Mouse (Mus musculus) left cerebral cortex, adult 8-10 months (tissue): ENCODE data around the gene Aida. TPM values are rescaled to one million over a fixed set of nuclear protein-coding genes. Genes with fewer than 3 reads are reported as not detected.

Source experiments
- total RNA-seq, 4 experiments: library from RNA; stranded (reverse); gene quantifications; 2 replicates each; pipeline ENCODE4 v1.2.4; 2022

The Aida gene
- total RNA-seq, 4 experiments from 2014 or later = 53.4 to 57.2 (median 55.8) TPM

Other genes with a start within 250 kb of the Aida start
- 1 to 10 TPM; 6.9 to 8.5 (median 7.4) TPM for gene Disp1, start 75.1 kb upstream of the Aida start, total RNA-seq
- gene Brox, start 679 bp downstream of the Aida start, total RNA-seq = 10 to 100 TPM; 54.5 to 60.1 (median 57.4) TPM
- gene Mia3, start 73.0 kb downstream of the Aida start, total RNA-seq = 100 to 1,000 TPM; 208 to 241 (median 233) TPM
- gene Taf1a, start 92.4 kb downstream of the Aida start, total RNA-seq = 10 to 100 TPM; 15.0 to 21.5 (median 16.7) TPM
- under 1 TPM in 1 of 4 experiments, not detected in 3; 0.15 TPM for gene Hhipl2, start 121.6 kb downstream of the Aida start, total RNA-seq